Mouse (Mus musculus) kidney, adult 2 months (tissue): ENCODE measurements around the gene Ap3d1.

Experiments
- CTCF ChIP-seq: fragments of 200-500 bp; conservative IDR thresholded peaks from 2 replicates; pipeline ENCODE4 v1.5.1; 2011; ENCODE audit warnings: low read depth, mild to moderate bottlenecking, control low read depth, low read length, moderate library complexity, mixed read lengths; ENCODE audit not compliant: insufficient read depth, insufficient read length
- POLR2A ChIP-seq: fragments of 200-500 bp; IDR thresholded peaks from one replicate; pipeline ENCODE4 v1.6.1; 2011; ENCODE audit warnings: low read depth, low read length, control low read depth

- TF ChIP-seq CTCF (no peak), POLR2A (no peak)
These were observed 45.3 kb downstream of the Ap3d1 start for GRCm38 (mm10) chr10:80696502-80697392.
